ENCODE assay signal across 30 mouse cellular contexts in the genomic region with DNA sequence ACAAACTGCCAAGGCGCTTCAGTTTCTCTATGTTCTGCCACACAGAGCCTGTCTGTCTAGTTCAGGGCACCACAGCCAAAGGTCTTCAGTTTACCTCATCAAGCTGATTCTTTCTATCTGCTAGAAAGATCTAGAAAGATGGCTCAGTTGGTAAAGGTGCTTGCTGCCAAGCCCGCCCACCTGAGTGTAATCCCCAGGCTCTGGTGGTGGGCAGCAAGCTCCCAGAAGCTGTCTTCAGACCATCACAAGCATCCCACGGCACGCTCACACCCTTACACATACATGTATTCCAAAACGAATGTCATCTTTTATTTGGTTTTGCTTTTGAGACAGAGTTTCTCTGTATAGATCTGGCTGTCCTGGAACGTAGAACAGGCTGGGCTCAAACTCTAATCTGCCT. TPM values are rescaled to one million over a fixed set of nuclear protein-coding genes. Genes with fewer than 3 reads are reported as not detected.
DNase-seq lines count a peak whose midpoint lies in the region; ATAC-seq and TF ChIP-seq lines count a peak whose summit lies in the region.
"Had no signal": no experiment of that assay in that cellular context is flagged by ENCODE, and none has a peak within 500 bp of the region (broad histone marks: within the 10 kb centered on the region; RNA-seq: fewer than 3 reads in every experiment).

No protein-coding gene starts in this region.

- intact Hi-C loops in left cerebral cortex, adult 2 months (cut with DNase I): no loop called here
- intact Hi-C loops in left cerebral cortex, postnatal 10 days (cut with DNase I): no loop called here

- TF ChIP-seq CTCF in left cerebral cortex, adult 2 months (IDR thresholded peaks at IDR 0.05): no peak

- ATAC-seq in frontal cortex, adult (ENCODE audit: low TSS enrichment): peak; percentile 33
- ATAC-seq: activated CD4-positive, CD25-positive, alpha-beta regulatory T cell, adult 4 months; CD4-positive, CD25-positive, alpha-beta regulatory T cell, adult 4 months; forebrain, embryonic 14.5 days; forebrain, embryonic 16.5 days; Patski had no signal

- no peak overlapping the region for H3K4me3 ChIP-seq in left cerebral cortex, adult 2 months
- H3K4me3 ChIP-seq: embryonic facial prominence, embryonic 13.5 days; embryonic facial prominence, embryonic 15.5 days; erythroblast, embryonic 14.5 days; forebrain, embryonic 10.5 days; forebrain, embryonic 12.5 days had no signal

- no peak for DNase-seq in frontal cortex, postnatal 25 days (ENCODE audit: low spot score in 2 of 2)
- no peak for DNase-seq in left cerebral cortex, adult 2 months (ENCODE audit: extremely low spot score in 1 of 2, low spot score in 2 of 2)
- DNase-seq in left cerebral cortex, postnatal 10 days (ENCODE audit: extremely low spot score in 1 of 2, low spot score in 2 of 2): no peak
- DNase-seq in brain, adult 2 months (ENCODE audit: low read depth, low spot score): peak; percentile 72
- no peak for DNase-seq in urinary bladder, postnatal 25 days (ENCODE audit: low spot score)
- DNase-seq: adrenal gland, adult 8-10 months; adrenal gland, postnatal 14 days; adrenal gland, postnatal 36 days; B cell, adult 2 months; cerebellum, adult 11 months; cerebellum, adult 18-20 months; cerebellum, adult 8-10 months; cerebellum, adult 9-11 months; cerebellum, postnatal 14 days; cerebellum, postnatal 36 days; embryo, embryonic 11 days had no signal

- peak overlapping the region; percentile 8; the same call in 1 of the 2 replicates for H3K27ac ChIP-seq in left cerebral cortex, adult 2 months
- H3K27ac ChIP-seq: embryonic facial prominence, embryonic 13.5 days; embryonic facial prominence, embryonic 15.5 days; forebrain, embryonic 10.5 days; forebrain, embryonic 12.5 days had no signal

RNA-seq across cellular contexts. Expression of a gene that starts 7.7 kb away (rescaled TPM):
- total RNA-seq in left cerebral cortex, adult 2 months (2021): 10 to 100 TPM; 34.8 to 36.5 TPM
- total RNA-seq in left cerebral cortex, postnatal 10 days (2021): 10 to 100 TPM; 28.1 to 31.9 TPM

RNA-seq across cellular contexts. Expression of a gene that starts 28.4 kb away (rescaled TPM):
- total RNA-seq in left cerebral cortex, adult 2 months (2021): 1 to 10 TPM; 6.8 to 7.7 TPM
- 1 to 10 TPM; 7.8 to 8.5 TPM for total RNA-seq in left cerebral cortex, postnatal 10 days (2021)

RNA-seq across cellular contexts. Expression of a gene that starts 28.5 kb away (rescaled TPM):
- total RNA-seq in left cerebral cortex, adult 2 months (2021): 10 to 100 TPM; 14.5 to 20.5 TPM
- 10 to 100 TPM; 11.8 to 13.8 TPM for total RNA-seq in left cerebral cortex, postnatal 10 days (2021)

RNA-seq across cellular contexts. Expression of a gene that starts 37.9 kb away (rescaled TPM):
- 10 to 100 TPM; 93.8 to 97.1 TPM for total RNA-seq in left cerebral cortex, adult 2 months (2021)
- 10 to 100 TPM; 89.1 to 90.3 TPM for total RNA-seq in left cerebral cortex, postnatal 10 days (2021)

RNA-seq across cellular contexts. Expression of a gene that starts 49.1 kb away (rescaled TPM):
- 100 to 1,000 TPM in 1 of 2 experiments, 10 to 100 TPM in 1; 78.6 to 101 TPM for total RNA-seq in left cerebral cortex, adult 2 months (2021)
- total RNA-seq in left cerebral cortex, postnatal 10 days (2021): 10 to 100 TPM; 44.2 to 49.6 TPM
- total RNA-seq: CH12.LX; common myeloid progenitor, adult 5-6 weeks; G1E had no signal
